ENCODE assay signal across 23 mouse cellular contexts in genomic region chr16:24218850-24219185, GRCm38 (mm10).
A peak's percentile ranks its signal among the peaks of the same experiment; 100 is the strongest.
DNase-seq lines count a peak whose midpoint lies in the region; ATAC-seq lines count a peak whose summit lies in the region.
"Had no signal": no experiment of that assay in that cellular context is flagged by ENCODE, and none has a peak within 500 bp of the region (broad histone marks: within the 10 kb centered on the region; RNA-seq: fewer than 3 reads in every experiment).

No protein-coding gene starts in this region.

- 72% methylated on average over 4 of the region's 4 CpGs for WGBS in forebrain, embryonic 10.5 days
- 65% methylated on average over 4 of the region's 4 CpGs for WGBS in forebrain, embryonic 11.5 days
- WGBS in embryonic facial prominence, embryonic 10.5 days = 75% methylated on average over 4 of the region's 4 CpGs
- 44% methylated on average over 4 of the region's 4 CpGs for WGBS in embryonic facial prominence, embryonic 15.5 days

- peak overlapping the region; percentile 72; the same call in 1 of the 2 replicates for H3K27ac ChIP-seq in forebrain, embryonic 10.5 days
- no peak overlapping the region; the same call in 1 of the 2 replicates for H3K27ac ChIP-seq in forebrain, embryonic 11.5 days (ENCODE audit: low read depth, low read length)
- H3K27ac ChIP-seq in embryonic facial prominence, embryonic 10.5 days (replicated peaks) = peak overlapping the region; percentile 76; the same call in 1 of the 2 replicates
- peak overlapping the region; percentile 44; the same call in 1 of the 2 replicates for H3K27ac ChIP-seq in embryonic facial prominence, embryonic 15.5 days (replicated peaks)
- H3K27ac ChIP-seq: heart, adult 2 months; heart, embryonic 10.5 days; heart, embryonic 13.5 days; hindbrain, embryonic 14.5 days; hindbrain, postnatal 0 days had no signal

- no peaks in the 10 kb centered on the region for H3K9me3 ChIP-seq in forebrain, embryonic 10.5 days
- no peaks in the 10 kb centered on the region for H3K9me3 ChIP-seq in forebrain, embryonic 11.5 days (ENCODE audit: control insufficient read depth, low read length)
- no peaks in the 10 kb centered on the region for H3K9me3 ChIP-seq in embryonic facial prominence, embryonic 10.5 days
- no peaks in the 10 kb centered on the region for H3K9me3 ChIP-seq in embryonic facial prominence, embryonic 15.5 days (replicated peaks)
- H3K9me3 ChIP-seq: forebrain, embryonic 13.5 days; heart, embryonic 10.5 days; heart, embryonic 13.5 days had no signal

- DNase-seq in forebrain, embryonic 10.5 days (ENCODE audit: extremely low spot score, low spot score) = no peak
- no peak for DNase-seq in forebrain, embryonic 11.5 days (ENCODE audit: low spot score)
- DNase-seq in thymus, postnatal 0 days (ENCODE audit: low spot score) = peak; percentile 40
- no peak for DNase-seq in thymus, adult 18-20 months
- DNase-seq in embryonic facial prominence, embryonic 10.5 days (ENCODE audit: low spot score) = no peak
- no peak for DNase-seq in lung, adult 18-20 months
- DNase-seq: adrenal gland, adult 8-10 months; adrenal gland, postnatal 25 days; cerebellum, adult 11-12 months; cerebellum, adult 8-10 months; cerebellum, postnatal 36 days; gastrocnemius, postnatal 25 days; heart, adult 2 months; heart, postnatal 14 days; heart, postnatal 4 days had no signal

- H3K4me1 ChIP-seq in forebrain, embryonic 10.5 days = peaks cover 13% of the 10 kb centered on the region
- no peaks in the 10 kb centered on the region for H3K4me1 ChIP-seq in forebrain, embryonic 11.5 days (replicated peaks; ENCODE audit: control insufficient read depth, insufficient read depth, low read length)
- H3K4me1 ChIP-seq in embryonic facial prominence, embryonic 10.5 days = peaks cover 15% of the 10 kb centered on the region
- H3K4me1 ChIP-seq in embryonic facial prominence, embryonic 15.5 days = peaks cover 12% of the 10 kb centered on the region
- H3K4me1 ChIP-seq: heart, embryonic 13.5 days had no signal

- no peak overlapping the region for H3K4me3 ChIP-seq in forebrain, embryonic 10.5 days
- H3K4me3 ChIP-seq in forebrain, embryonic 11.5 days (ENCODE audit: low read depth, low read length) = no peak overlapping the region
- no peak overlapping the region for H3K4me3 ChIP-seq in embryonic facial prominence, embryonic 10.5 days
- no peak overlapping the region for H3K4me3 ChIP-seq in embryonic facial prominence, embryonic 15.5 days (replicated peaks)
- H3K4me3 ChIP-seq: forebrain, embryonic 13.5 days; heart, adult 2 months; heart, embryonic 10.5 days; heart, embryonic 13.5 days had no signal

- no peak overlapping the region for H3K4me2 ChIP-seq in forebrain, embryonic 11.5 days (ENCODE audit: low read depth, low read length, severe bottlenecking)
- no peak overlapping the region for H3K4me2 ChIP-seq in embryonic facial prominence, embryonic 15.5 days (replicated peaks)
- H3K4me2 ChIP-seq: forebrain, embryonic 13.5 days; heart, embryonic 13.5 days; hindbrain, embryonic 14.5 days had no signal

- H3K36me3 ChIP-seq in forebrain, embryonic 10.5 days (replicated peaks) = no peaks in the 10 kb centered on the region
- no peaks in the 10 kb centered on the region for H3K36me3 ChIP-seq in forebrain, embryonic 11.5 days (ENCODE audit: control insufficient read depth, insufficient read depth, low read length)
- H3K36me3 ChIP-seq in embryonic facial prominence, embryonic 10.5 days (replicated peaks) = no peaks in the 10 kb centered on the region
- no peaks in the 10 kb centered on the region for H3K36me3 ChIP-seq in embryonic facial prominence, embryonic 15.5 days
- H3K36me3 ChIP-seq: heart, embryonic 10.5 days; heart, embryonic 13.5 days had no signal

- 0 out of 2 replicates have a peak, but pooled peaks cover 5% of the 10 kb centered on the region for H3K27me3 ChIP-seq in forebrain, embryonic 10.5 days (ENCODE audit: poor library complexity, severe bottlenecking)
- no peaks in the 10 kb centered on the region for H3K27me3 ChIP-seq in forebrain, embryonic 11.5 days (ENCODE audit: control insufficient read depth, insufficient read depth, low read length)
- H3K27me3 ChIP-seq in embryonic facial prominence, embryonic 10.5 days (replicated peaks; ENCODE audit: low read depth, poor library complexity, severe bottlenecking) = 0 out of 2 replicates have a peak, but pooled peaks cover 8% of the 10 kb centered on the region
- no peaks in the 10 kb centered on the region for H3K27me3 ChIP-seq in embryonic facial prominence, embryonic 15.5 days
- H3K27me3 ChIP-seq: forebrain, embryonic 13.5 days had no signal

- no peak for ATAC-seq in forebrain, embryonic 11.5 days (replicated peaks; ENCODE audit: low FRiP score)
- no peak for ATAC-seq in embryonic facial prominence, embryonic 15.5 days (ENCODE audit: insufficient number of reproducible peaks, low FRiP score, low TSS enrichment, low read depth)
- ATAC-seq: activated CD4-positive, CD25-positive, alpha-beta regulatory T cell, adult 4 months; inflammation-experienced regulatory T-cells, adult 6 months had no signal

- no peak overlapping the region for H3K9ac ChIP-seq in forebrain, embryonic 11.5 days (ENCODE audit: low read length)
- no peak overlapping the region for H3K9ac ChIP-seq in embryonic facial prominence, embryonic 15.5 days
- H3K9ac ChIP-seq: forebrain, embryonic 13.5 days; heart, embryonic 13.5 days; hindbrain, embryonic 14.5 days had no signal
